Mouse (Mus musculus): ENCODE results near the gene D8Ertd738e.

The D8Ertd738e gene

GRCm38 (mm10) chr8:84235746-84236409, 13.6 kb downstream of the D8Ertd738e start:
- peak; percentile 16 for DNase-seq

GRCm38 (mm10) chr8:84233055-84233454, 16.5 kb downstream of the D8Ertd738e start:
- DNase-seq, result no peak

- peak; percentile 67 for DNase-seq
Observed at GRCm38 (mm10) chr8:84230735-84231134, 18.8 kb downstream of the D8Ertd738e start.

- DNase-seq, result no peak
Observed at GRCm38 (mm10) chr8:84223322-84224029, 26.0 kb downstream of the D8Ertd738e start.

GRCm38 (mm10) chr8:84222566-84223165, 26.9 kb downstream of the D8Ertd738e start:
- DNase-seq, result no peak

GRCm38 (mm10) chr8:84220105-84220504, 29.4 kb downstream of the D8Ertd738e start:
- no peak for DNase-seq

GRCm38 (mm10) chr8:84218143-84218542, 31.4 kb downstream of the D8Ertd738e start:
- DNase-seq, result no peak

- DNase-seq, result no peak
Observed at GRCm38 (mm10) chr8:84217206-84217605, 32.3 kb downstream of the D8Ertd738e start.

GRCm38 (mm10) chr8:84213277-84213676, 36.2 kb downstream of the D8Ertd738e start:
- no peak for DNase-seq

GRCm38 (mm10) chr8:84211881-84212563, 37.5 kb downstream of the D8Ertd738e start:
- no peak for DNase-seq

GRCm38 (mm10) chr8:84211202-84211601, 38.3 kb downstream of the D8Ertd738e start:
- peak; percentile 19 for DNase-seq

GRCm38 (mm10) chr8:84210167-84210791, 39.2 kb downstream of the D8Ertd738e start:
- peak; percentile 94 for DNase-seq

- DNase-seq, result peak; percentile 65
Observed at GRCm38 (mm10) chr8:84208381-84209380, 40.8 kb downstream of the D8Ertd738e start.

GRCm38 (mm10) chr8:84207811-84208210, 41.7 kb downstream of the D8Ertd738e start:
- DNase-seq, result peak; percentile 70

- no peak for DNase-seq
Observed at GRCm38 (mm10) chr8:84206666-84207065, 42.9 kb downstream of the D8Ertd738e start.

GRCm38 (mm10) chr8:84205073-84205472, 44.4 kb downstream of the D8Ertd738e start:
- no peak for DNase-seq

- peak; percentile 62 for DNase-seq
Observed at GRCm38 (mm10) chr8:84203975-84204772, 45.3 kb downstream of the D8Ertd738e start.

- peak; percentile 83 for DNase-seq
Observed at GRCm38 (mm10) chr8:84202938-84203917, 46.3 kb downstream of the D8Ertd738e start.

GRCm38 (mm10) chr8:84202466-84202865, 47.1 kb downstream of the D8Ertd738e start:
- peak; percentile 31 for DNase-seq

Data from thymus, postnatal 4 days (tissue).